Mouse (Mus musculus) heart, postnatal 0 days (tissue): Measurements from ENCODE around the gene Dhx37. TPM values are rescaled to one million over a fixed set of nuclear protein-coding genes. Genes with fewer than 3 reads are reported as not detected.
A peak's percentile ranks its signal among the peaks of the same experiment; 100 is the strongest.

ENCODE experiments used
- ATAC-seq: fragments of 200-750 bp; cut with Nextera tagmentation; 2 replicates; pipeline ENCODE4 v1.8.0; 2017; ENCODE audit warnings: low read depth, moderate number of reproducible peaks, moderate library complexity; ENCODE audit not compliant: insufficient read depth
- DNase-seq: peaks from one replicate; pipeline ENCODE4 v3.0.0-alpha.2; 2016; ENCODE audit warnings: low spot score
- H3K27ac ChIP-seq: fragments of 300-500 bp; sonication (generic); 2 replicates; pipeline ENCODE4 v1.5.1; 2014; ENCODE audit warnings: low read depth, mild to moderate bottlenecking
- H3K27me3 ChIP-seq: fragments of 300-500 bp; sonication (generic); 2 replicates; pipeline ENCODE4 v1.6.1; 2014; ENCODE audit warnings: low read length, mixed read lengths; ENCODE audit not compliant: control insufficient read depth, insufficient read depth
- H3K36me3 ChIP-seq: fragments of 300-500 bp; sonication (generic); replicated peaks from 2 replicates; pipeline ENCODE4 v1.6.1; 2014; ENCODE audit warnings: low read length, mixed read lengths; ENCODE audit not compliant: control insufficient read depth, insufficient read depth
- H3K4me1 ChIP-seq: fragments of 300-500 bp; sonication (generic); 2 replicates; pipeline ENCODE4 v1.6.1; 2014; ENCODE audit warnings: antibody characterized with exemption; ENCODE audit not compliant: control insufficient read depth, insufficient read depth
- H3K4me2 ChIP-seq: fragments of 300-500 bp; sonication (generic); 2 replicates; pipeline ENCODE4 v1.6.1; 2014; ENCODE audit warnings: low read depth, mild to moderate bottlenecking, low read length, moderate library complexity
- H3K4me3 ChIP-seq: fragments of 300-500 bp; sonication (generic); 2 replicates; pipeline ENCODE4 v1.5.1; 2014; ENCODE audit warnings: low read depth, low read length
- H3K9ac ChIP-seq: fragments of 300-500 bp; sonication (generic); replicated peaks from 2 replicates; pipeline ENCODE4 v1.6.1; 2014; ENCODE audit warnings: low read depth, low read length, mixed read lengths
- H3K9me3 ChIP-seq: fragments of 300-500 bp; sonication (generic); replicated peaks from 2 replicates; pipeline ENCODE4 v1.6.1; 2016; ENCODE audit warnings: low read length; ENCODE audit not compliant: control insufficient read depth
- CTCF ChIP-seq: IDR thresholded peaks from 2 replicates; pipeline ENCODE4 v1.5.1; 2016; ENCODE audit warnings: antibody characterized with exemption, control low read depth, low read depth
- EP300 ChIP-seq: IDR thresholded peaks from 2 replicates; pipeline ENCODE4 v1.6.1; 2016; ENCODE audit warnings: antibody characterized with exemption, low read depth
- WGBS: fragments of 180-500 bp; shearing (Covaris S2); extraction: QIAGEN DNeasy Blood & Tissue Kit; methylation state at CpG from one replicate; pipeline ENCODE4 v1.1.7; 2014; 5-methylcytosine and 5-hydroxymethylcytosine counted together
- microRNA-seq: library from miRNA; unstranded; fragments of <30 nt; microRNA quantifications from one replicate; pipeline ENCODE4, GENCODE M21; 2016
- polyA plus RNA-seq: library from polyadenylated mRNA; unstranded; fragments of >200 nt; fragmentation: Nextera tagmentation; extraction: Ambion mirVana; gene quantifications from 2 replicates; pipeline ENCODE4 v1.2.1, GENCODE M21; 2015
- total RNA-seq: library from RNA; depleted of rRNA; stranded (reverse); fragments of >200 nt; gene quantifications from 2 replicates; pipeline ENCODE4 v1.2.3, GENCODE M21; 2014; ENCODE audit warnings: low replicate concordance; rRNA removed

Gene Dhx37
- total and polyA plus RNA-seq, 2 experiments from 2014 or later, result 5.9 to 6.8 TPM

- H3K36me3 ChIP-seq, result no peaks in the 10 kb centered on the region
- H3K27me3 ChIP-seq, result no peaks in the 10 kb centered on the region
- H3K4me1 ChIP-seq, result no peaks in the 10 kb centered on the region
- H3K4me3 ChIP-seq, result no peak overlapping the region
- 66% methylated on average over 7 of the region's 7 CpGs for WGBS
- no peak for TF ChIP-seq EP300
- TF ChIP-seq CTCF, result no peak
- H3K9me3 ChIP-seq, result peaks cover 5% of the 10 kb centered on the region; the same call in 1 of the 2 replicates
- H3K27ac ChIP-seq, result no peak overlapping the region
- H3K4me2 ChIP-seq, result no peak overlapping the region
- DNase-seq (no peak), ATAC-seq (no peak)
- no peak overlapping the region for H3K9ac ChIP-seq
Observed at GRCm38 (mm10) chr5:125370950-125371693, 62.8 kb downstream of the Dhx37 start.

DNA sequence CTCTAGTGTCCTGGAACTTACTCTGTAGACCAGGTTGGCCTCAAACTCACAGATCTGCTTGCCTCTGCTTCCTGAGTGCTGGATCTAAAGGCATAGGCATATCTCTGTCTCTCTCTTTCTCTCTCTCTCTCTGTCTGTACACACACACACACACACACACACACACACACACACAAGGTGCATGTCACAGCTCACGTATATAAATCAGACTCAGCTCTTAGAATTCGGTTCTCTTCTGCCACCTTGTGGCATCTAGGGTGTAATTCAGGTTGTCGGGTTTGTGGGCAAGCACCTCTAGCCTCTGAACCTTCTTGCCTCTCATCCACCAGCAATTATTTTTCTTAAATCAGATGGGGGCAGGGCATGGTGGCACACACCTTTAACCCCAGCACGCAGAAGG is 65.4 kb downstream of the Dhx37 start:
- H3K36me3 ChIP-seq, result no peaks in the 10 kb centered on the region
- TF ChIP-seq EP300 (no peak), CTCF (peak; percentile 86)
- no peak overlapping the region for H3K9ac ChIP-seq
- H3K4me2 ChIP-seq, result no peak overlapping the region
- no peak overlapping the region for H3K27ac ChIP-seq
- no peak overlapping the region for H3K4me3 ChIP-seq
- H3K9me3 ChIP-seq, result peaks cover under 1% of the 10 kb centered on the region; the same call in 1 of the 2 replicates
- under 1% methylated on average over 4 of the region's 4 CpGs for WGBS
- H3K27me3 ChIP-seq, result no peaks in the 10 kb centered on the region
- DNase-seq, result peak; percentile 62
- peak; percentile 7; the same call in 1 of the 2 replicates for ATAC-seq
- peaks cover 7% of the 10 kb centered on the region for H3K4me1 ChIP-seq

DNA sequence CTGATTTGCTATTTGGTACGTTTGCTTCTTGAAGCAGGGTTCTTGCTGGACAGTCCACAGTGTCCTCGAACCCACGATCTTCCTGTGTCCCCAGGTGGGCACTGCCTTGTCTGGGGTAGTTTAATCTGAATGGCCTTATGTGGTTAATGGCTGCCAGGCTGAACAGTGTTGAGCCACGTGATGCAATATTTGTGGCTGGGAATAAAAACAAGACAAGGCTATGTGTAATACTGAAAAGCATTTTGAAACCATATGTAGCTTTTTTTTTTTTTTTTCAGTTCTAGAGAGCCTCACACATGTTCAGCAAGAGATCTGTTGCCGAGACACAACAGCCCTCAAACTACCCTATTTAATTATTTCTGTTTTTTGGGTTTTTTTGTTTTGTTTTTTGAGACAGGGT is 65.8 kb downstream of the Dhx37 start:
- Histone ChIP-seq H3K27me3 (no peaks in the 10 kb centered on the region), H3K9me3 (no peaks in the 10 kb centered on the region), H3K4me3 (no peak overlapping the region), H3K9ac (no peak overlapping the region), H3K4me1 (peaks cover 10% of the 10 kb centered on the region), H3K4me2 (no peak overlapping the region), H3K27ac (no peak overlapping the region), H3K36me3 (no peaks in the 10 kb centered on the region)
- no peak for ATAC-seq
- no peak for DNase-seq
- 66% methylated on average over 5 of the region's 5 CpGs for WGBS
- TF ChIP-seq CTCF (no peak), EP300 (no peak)

- Histone ChIP-seq H3K36me3 (no peaks in the 10 kb centered on the region), H3K4me2 (no peak overlapping the region), H3K27me3 (no peaks in the 10 kb centered on the region), H3K9ac (no peak overlapping the region), H3K4me3 (no peak overlapping the region), H3K27ac (no peak overlapping the region), H3K4me1 (peaks cover 10% of the 10 kb centered on the region), H3K9me3 (no peaks in the 10 kb centered on the region)
- ATAC-seq, result no peak
- TF ChIP-seq CTCF (no peak), EP300 (no peak)
- DNase-seq, result no peak
- 54% methylated on average over 4 of the region's 4 CpGs for WGBS
Observed at GRCm38 (mm10) chr5:125364851-125365429, 69.0 kb downstream of the Dhx37 start.

GRCm38 (mm10) chr5:125363894-125364293 is 70.0 kb downstream of the Dhx37 start:
- no peaks in the 10 kb centered on the region for H3K9me3 ChIP-seq
- peak; percentile 71 for DNase-seq
- peak overlapping the region; percentile 4; the same call in 1 of the 2 replicates for H3K4me2 ChIP-seq
- H3K4me1 ChIP-seq, result peaks cover 10% of the 10 kb centered on the region
- no peaks in the 10 kb centered on the region for H3K27me3 ChIP-seq
- H3K9ac ChIP-seq, result no peak overlapping the region
- TF ChIP-seq EP300 (peak; percentile 72), CTCF (no peak)
- 14% methylated on average over 7 of the region's 7 CpGs for WGBS
- ATAC-seq, result peak; percentile 79
- no peaks in the 10 kb centered on the region for H3K36me3 ChIP-seq
- peak overlapping the region; percentile 62 for H3K27ac ChIP-seq
- no peak overlapping the region for H3K4me3 ChIP-seq

Small RNAs within 50 kb of the gene (microRNA-seq; reads per million reads assigned to microRNA genes)
- gene Gm27551, result not detected

Other genes starting within 250 kb of the Dhx37 start
- gene Scarb1, start 93.0 kb downstream of the Dhx37 start, total RNA-seq, result 79.8 and 84.2 TPM in 2 replicates
- gene Scarb1, start 93.0 kb downstream of the Dhx37 start, polyA plus RNA-seq, result 53.7 and 58.2 TPM in 2 replicates
- not detected in 2 replicates for gene Gm10382, start 44.8 kb downstream of the Dhx37 start, total RNA-seq
- 0.32 and 0.78 TPM in 2 replicates for gene Gm10382, start 44.8 kb downstream of the Dhx37 start, polyA plus RNA-seq
- gene Ubc, start 43.9 kb downstream of the Dhx37 start, total RNA-seq, result 889 and 1,003 TPM in 2 replicates
- 742 and 892 TPM in 2 replicates for gene Ubc, start 43.9 kb downstream of the Dhx37 start, polyA plus RNA-seq
- gene Bri3bp, start 7.4 kb upstream of the Dhx37 start, total RNA-seq, result 27.8 and 41.5 TPM in 2 replicates
- gene Bri3bp, start 7.4 kb upstream of the Dhx37 start, polyA plus RNA-seq, result 59.2 and 65.8 TPM in 2 replicates
- gene Aacs, start 41.7 kb upstream of the Dhx37 start, total RNA-seq, result 6.7 and 13.9 TPM in 2 replicates
- 4.8 and 5.4 TPM in 2 replicates for gene Aacs, start 41.7 kb upstream of the Dhx37 start, polyA plus RNA-seq
- gene Tmem132b, start 97.7 kb upstream of the Dhx37 start, total RNA-seq, result 0.04 TPM in 2 replicates
- gene Tmem132b, start 97.7 kb upstream of the Dhx37 start, polyA plus RNA-seq, result not detected in 2 replicates